Mouse (Mus musculus): ENCODE measurements around the gene Map6d1. TPM values are rescaled to one million over a fixed set of nuclear protein-coding genes. Genes with fewer than 3 reads are reported as not detected.

Map6d1 gene
- total and polyA plus RNA-seq, 3 experiments = not detected

DNA sequence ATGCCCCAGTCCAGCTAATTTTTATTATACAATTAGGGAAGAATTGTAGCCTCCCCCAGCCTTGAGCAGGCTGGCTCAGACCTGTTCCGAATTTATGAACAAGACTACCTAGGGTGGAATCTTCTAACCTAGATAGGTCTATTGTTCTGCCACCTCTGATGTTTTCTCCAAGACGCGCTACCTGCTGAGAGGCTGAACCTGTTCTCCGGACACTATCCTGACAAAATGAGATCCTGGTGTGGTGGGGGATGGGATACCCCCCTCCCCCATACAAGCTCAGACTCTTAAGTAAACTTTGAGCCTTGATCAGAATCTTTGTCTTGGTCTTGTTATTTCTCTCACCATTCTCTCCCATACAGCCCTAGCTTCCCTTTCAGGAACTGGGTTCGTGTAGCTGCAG is 16.8 kb upstream of the Map6d1 start:
- Histone ChIP-seq H3K9me3 (replicated peaks) (no peaks in the 10 kb centered on the region), H3K4me3 (ENCODE audit: low read depth, low read length) (no peak overlapping the region), H3K4me1 (ENCODE audit: insufficient read depth, low read depth, low read length) (no peaks in the 10 kb centered on the region), H3K27me3 (ENCODE audit: insufficient read depth, low read length) (peaks cover 16% of the 10 kb centered on the region), H3K36me3 (replicated peaks) (no peaks in the 10 kb centered on the region)
- no peak for ATAC-seq (ENCODE audit: extremely low read depth, insufficient number of reproducible peaks, low FRiP score, poor library complexity, severe bottlenecking)
- TF ChIP-seq CTCF (IDR thresholded peaks at IDR 0.05; ENCODE audit: low read depth, low read length) (no peak), GATA1 (IDR thresholded peaks at IDR 0.05; ENCODE audit: borderline replicate concordance, low read length) (no peak), POLR2AphosphoS5 (IDR thresholded peaks at IDR 0.05; ENCODE audit: insufficient replicate concordance, low read depth, low read length) (no peak), TAL1 (conservative IDR thresholded peaks at IDR 0.05; ENCODE audit: low read depth, low read length) (no peak), GATA2 (IDR thresholded peaks at IDR 0.05; ENCODE audit: borderline replicate concordance, low read depth, low read length) (no peak)
- no peak for DNase-seq (ENCODE audit: low spot score)

- Histone ChIP-seq H3K4me3 (ENCODE audit: low read depth, low read length) (no peak overlapping the region), H3K9me3 (replicated peaks) (no peaks in the 10 kb centered on the region), H3K4me1 (ENCODE audit: insufficient read depth, low read depth, low read length) (no peaks in the 10 kb centered on the region), H3K36me3 (replicated peaks) (no peaks in the 10 kb centered on the region), H3K27me3 (ENCODE audit: insufficient read depth, low read length) (peaks cover 7% of the 10 kb centered on the region)
- DNase-seq (ENCODE audit: low spot score) = no peak
- TF ChIP-seq CTCF (IDR thresholded peaks at IDR 0.05; ENCODE audit: low read depth, low read length) (no peak), TAL1 (conservative IDR thresholded peaks at IDR 0.05; ENCODE audit: low read depth, low read length) (no peak), GATA2 (IDR thresholded peaks at IDR 0.05; ENCODE audit: borderline replicate concordance, low read depth, low read length) (no peak), POLR2AphosphoS5 (IDR thresholded peaks at IDR 0.05; ENCODE audit: insufficient replicate concordance, low read depth, low read length) (no peak), GATA1 (IDR thresholded peaks at IDR 0.05; ENCODE audit: borderline replicate concordance, low read length) (no peak)
- no peak for ATAC-seq (ENCODE audit: extremely low read depth, insufficient number of reproducible peaks, low FRiP score, poor library complexity, severe bottlenecking)
Observed at GRCm38 (mm10) chr16:20248442-20249174, 7.5 kb upstream of the Map6d1 start.

- H3K36me3 ChIP-seq (replicated peaks) = no peaks in the 10 kb centered on the region
- ATAC-seq (ENCODE audit: extremely low read depth, insufficient number of reproducible peaks, low FRiP score, poor library complexity, severe bottlenecking) = no peak
- H3K4me1 ChIP-seq (ENCODE audit: insufficient read depth, low read depth, low read length) = no peaks in the 10 kb centered on the region
- peaks cover 8% of the 10 kb centered on the region for H3K27me3 ChIP-seq (ENCODE audit: insufficient read depth, low read length)
- DNase-seq (ENCODE audit: low spot score) = no peak
- H3K4me3 ChIP-seq (ENCODE audit: low read depth, low read length) = no peak overlapping the region
- no peaks in the 10 kb centered on the region for H3K9me3 ChIP-seq (replicated peaks)
- no peak for TF ChIP-seq GATA1 (IDR thresholded peaks at IDR 0.05; ENCODE audit: borderline replicate concordance, low read length)
- TF ChIP-seq GATA2 (IDR thresholded peaks at IDR 0.05; ENCODE audit: borderline replicate concordance, low read depth, low read length) = no peak
- no peak for TF ChIP-seq TAL1 (conservative IDR thresholded peaks at IDR 0.05; ENCODE audit: low read depth, low read length)
- TF ChIP-seq CTCF (IDR thresholded peaks at IDR 0.05; ENCODE audit: low read depth, low read length) = no peak
- no peak for TF ChIP-seq POLR2AphosphoS5 (IDR thresholded peaks at IDR 0.05; ENCODE audit: insufficient replicate concordance, low read depth, low read length)
Observed at GRCm38 (mm10) chr16:20247103-20247502, 5.9 kb upstream of the Map6d1 start.

DNA sequence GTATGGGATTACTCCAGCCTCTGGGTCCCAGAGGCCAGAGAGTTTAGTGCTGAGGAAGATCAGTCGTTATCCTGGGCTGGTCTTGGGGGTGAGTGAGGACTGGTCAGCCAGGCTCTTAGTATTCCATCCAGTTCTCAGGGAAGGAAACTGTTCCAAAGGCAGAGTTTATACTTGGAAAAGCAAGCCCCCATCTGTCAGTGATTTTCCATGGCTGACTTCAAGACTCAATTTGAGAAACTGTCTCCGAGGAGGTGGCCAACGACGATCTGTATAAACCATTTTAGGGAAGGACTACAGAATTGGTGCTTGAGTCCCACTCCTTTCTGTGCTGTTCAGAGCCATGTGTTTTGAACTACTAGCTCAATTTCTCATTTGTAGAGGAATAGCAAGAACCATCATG is 2.5 kb downstream of the Map6d1 start:
- peaks cover 9% of the 10 kb centered on the region for H3K36me3 ChIP-seq (replicated peaks)
- no peak overlapping the region for H3K4me3 ChIP-seq (ENCODE audit: low read depth, low read length)
- TF ChIP-seq TAL1 (conservative IDR thresholded peaks at IDR 0.05; ENCODE audit: low read depth, low read length) = no peak
- no peak for TF ChIP-seq CTCF (IDR thresholded peaks at IDR 0.05; ENCODE audit: low read depth, low read length)
- no peak for TF ChIP-seq POLR2AphosphoS5 (IDR thresholded peaks at IDR 0.05; ENCODE audit: insufficient replicate concordance, low read depth, low read length)
- no peak for TF ChIP-seq GATA1 (IDR thresholded peaks at IDR 0.05; ENCODE audit: borderline replicate concordance, low read length)
- no peak for TF ChIP-seq GATA2 (IDR thresholded peaks at IDR 0.05; ENCODE audit: borderline replicate concordance, low read depth, low read length)
- ATAC-seq (ENCODE audit: extremely low read depth, insufficient number of reproducible peaks, low FRiP score, poor library complexity, severe bottlenecking) (no peak), DNase-seq (ENCODE audit: low spot score) (no peak)
- peaks cover 22% of the 10 kb centered on the region for H3K27me3 ChIP-seq (ENCODE audit: insufficient read depth, low read length)
- 0 out of 2 replicates have a peak, but pooled peaks cover 3% of the 10 kb centered on the region for H3K4me1 ChIP-seq (ENCODE audit: insufficient read depth, low read depth, low read length)
- H3K9me3 ChIP-seq (replicated peaks) = 0 out of 2 replicates have a peak, but pooled peaks cover 3% of the 10 kb centered on the region

GRCm38 (mm10) chr16:20237426-20237825 is 3.7 kb downstream of the Map6d1 start:
- H3K27me3 ChIP-seq (ENCODE audit: insufficient read depth, low read length) = peaks cover 22% of the 10 kb centered on the region
- ATAC-seq (ENCODE audit: extremely low read depth, insufficient number of reproducible peaks, low FRiP score, poor library complexity, severe bottlenecking) (no peak), DNase-seq (ENCODE audit: low spot score) (no peak)
- H3K4me3 ChIP-seq (ENCODE audit: low read depth, low read length) = no peak overlapping the region
- TF ChIP-seq TAL1 (conservative IDR thresholded peaks at IDR 0.05; ENCODE audit: low read depth, low read length) (no peak), POLR2AphosphoS5 (IDR thresholded peaks at IDR 0.05; ENCODE audit: insufficient replicate concordance, low read depth, low read length) (no peak), GATA2 (IDR thresholded peaks at IDR 0.05; ENCODE audit: borderline replicate concordance, low read depth, low read length) (no peak), CTCF (IDR thresholded peaks at IDR 0.05; ENCODE audit: low read depth, low read length) (no peak), GATA1 (IDR thresholded peaks at IDR 0.05; ENCODE audit: borderline replicate concordance, low read length) (no peak)
- H3K9me3 ChIP-seq (replicated peaks) = 0 out of 2 replicates have a peak, but pooled peaks cover 3% of the 10 kb centered on the region
- 0 out of 2 replicates have a peak, but pooled peaks cover 3% of the 10 kb centered on the region for H3K4me1 ChIP-seq (ENCODE audit: insufficient read depth, low read depth, low read length)
- H3K36me3 ChIP-seq (replicated peaks) = peaks cover 16% of the 10 kb centered on the region

- no peak overlapping the region for H3K4me3 ChIP-seq (ENCODE audit: low read depth, low read length)
- peaks cover 3% of the 10 kb centered on the region; the same call in 1 of the 2 replicates for H3K27me3 ChIP-seq (ENCODE audit: insufficient read depth, low read length)
- peaks cover 42% of the 10 kb centered on the region for H3K36me3 ChIP-seq (replicated peaks)
- TF ChIP-seq GATA1 (IDR thresholded peaks at IDR 0.05; ENCODE audit: borderline replicate concordance, low read length) (no peak), CTCF (IDR thresholded peaks at IDR 0.05; ENCODE audit: low read depth, low read length) (no peak), TAL1 (conservative IDR thresholded peaks at IDR 0.05; ENCODE audit: low read depth, low read length) (no peak), GATA2 (IDR thresholded peaks at IDR 0.05; ENCODE audit: borderline replicate concordance, low read depth, low read length) (no peak), POLR2AphosphoS5 (IDR thresholded peaks at IDR 0.05; ENCODE audit: insufficient replicate concordance, low read depth, low read length) (no peak)
- ATAC-seq (ENCODE audit: extremely low read depth, insufficient number of reproducible peaks, low FRiP score, poor library complexity, severe bottlenecking) (no peak), DNase-seq (ENCODE audit: low spot score) (no peak)
- no peaks in the 10 kb centered on the region for H3K4me1 ChIP-seq (ENCODE audit: insufficient read depth, low read depth, low read length)
- H3K9me3 ChIP-seq (replicated peaks) = no peaks in the 10 kb centered on the region
Observed at GRCm38 (mm10) chr16:20234406-20234805, 6.8 kb downstream of the Map6d1 start.

All from G1E (cell line).